Mouse (Mus musculus) B cell, adult 2 months (primary cell): ENCODE results near the gene Ppp1r16b.

Experiments
- DNase-seq, 2 experiments: peaks; one replicate each; pipeline ENCODE4 v3.0.0; 2022

The Ppp1r16b gene

DNA sequence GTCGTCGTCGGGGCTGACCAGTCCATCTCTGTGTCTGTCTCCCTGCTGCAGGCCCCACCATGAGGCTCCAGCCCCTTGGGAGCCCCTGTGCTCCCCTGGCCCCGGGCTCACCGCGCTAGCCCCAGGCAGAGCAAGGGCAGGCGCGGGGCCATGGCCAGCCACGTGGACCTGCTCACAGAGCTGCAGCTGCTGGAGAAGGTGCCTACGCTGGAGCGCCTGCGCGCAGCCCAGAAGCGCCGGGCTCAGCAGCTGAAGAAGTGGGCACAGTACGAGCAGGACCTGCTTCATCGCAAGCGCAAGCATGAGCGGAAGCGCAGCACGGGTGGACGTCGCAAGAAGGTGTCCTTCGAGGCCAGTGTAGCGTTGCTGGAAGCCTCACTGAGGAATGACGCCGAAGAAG, 30.6 kb downstream of the Ppp1r16b start:
- DNase-seq: no peak

DNA sequence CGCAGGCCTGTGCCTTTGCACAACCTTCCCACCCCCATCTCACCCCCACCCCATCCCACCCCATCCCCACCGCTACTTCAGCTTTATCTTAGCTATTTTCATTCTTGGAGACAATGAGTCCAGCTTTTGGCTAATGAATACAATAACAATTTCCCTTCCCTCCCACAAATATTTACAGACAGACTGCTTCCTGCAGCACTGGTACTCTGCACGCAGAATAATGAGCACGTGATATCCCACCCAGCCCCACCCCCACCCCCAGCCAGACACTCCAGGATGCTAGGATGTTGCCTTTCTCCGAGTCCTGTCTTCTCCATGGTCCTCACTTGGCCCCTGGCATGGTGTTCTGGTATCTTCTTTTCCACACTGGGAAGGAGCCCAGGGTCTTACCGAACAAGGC, 31.3 kb downstream of the Ppp1r16b start:
- no peak for DNase-seq

DNA sequence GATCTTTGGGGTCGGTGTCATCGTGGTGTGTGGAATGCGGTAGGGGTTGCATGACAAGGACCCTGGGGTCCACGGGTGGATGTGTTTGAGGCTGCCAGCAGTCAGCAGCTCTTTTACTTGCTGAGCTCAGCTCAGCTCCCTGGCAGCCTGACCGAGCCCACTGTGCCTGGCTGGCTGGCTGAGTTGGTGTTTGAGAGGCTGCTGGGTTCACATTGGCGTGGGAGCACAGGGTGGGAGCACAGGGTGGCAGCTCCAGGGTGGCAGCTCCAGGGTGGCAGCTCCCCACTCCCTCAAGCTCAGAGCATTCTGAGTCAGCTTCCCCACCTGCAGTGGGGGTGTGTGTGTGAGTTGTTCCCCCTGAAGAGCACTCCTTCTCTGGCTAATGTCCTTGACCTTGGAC, 34.7 kb downstream of the Ppp1r16b start:
- DNase-seq: no peak

DNA sequence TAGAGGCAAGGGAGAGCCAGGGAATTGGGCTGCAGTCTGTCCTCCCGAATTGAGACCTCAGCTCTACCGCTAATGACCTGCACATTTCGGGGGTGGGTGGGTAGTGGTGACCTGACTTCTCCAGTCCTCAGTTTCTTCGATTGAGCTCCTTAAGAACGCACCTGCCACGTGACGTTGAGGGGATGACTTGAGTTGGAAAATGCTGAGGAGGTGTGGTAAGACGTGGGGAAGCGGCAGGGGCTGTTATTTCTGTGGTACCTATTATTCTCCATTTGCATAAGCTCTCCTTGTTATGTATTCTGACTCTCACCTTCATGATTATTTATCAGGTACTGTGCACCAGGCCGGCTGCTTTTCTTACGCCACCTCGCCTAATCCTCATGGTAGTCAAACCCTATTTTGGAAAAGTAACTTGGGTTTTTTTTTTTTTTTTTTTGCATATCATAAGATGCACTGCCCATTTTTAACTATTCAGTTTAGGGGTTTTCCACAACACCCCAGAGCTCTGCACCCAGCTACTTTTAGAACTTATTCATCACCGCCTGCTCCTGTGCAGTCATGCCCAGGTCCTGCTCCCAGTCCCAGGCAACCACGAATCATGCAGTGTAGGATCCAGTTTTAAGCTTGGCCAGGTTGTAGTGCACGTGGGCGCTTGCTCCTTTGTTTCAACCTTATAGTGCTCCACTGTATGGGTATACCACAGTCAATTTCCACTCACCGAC, 35.5 kb downstream of the Ppp1r16b start:
- DNase-seq: peak; percentile 55 to 61

DNA sequence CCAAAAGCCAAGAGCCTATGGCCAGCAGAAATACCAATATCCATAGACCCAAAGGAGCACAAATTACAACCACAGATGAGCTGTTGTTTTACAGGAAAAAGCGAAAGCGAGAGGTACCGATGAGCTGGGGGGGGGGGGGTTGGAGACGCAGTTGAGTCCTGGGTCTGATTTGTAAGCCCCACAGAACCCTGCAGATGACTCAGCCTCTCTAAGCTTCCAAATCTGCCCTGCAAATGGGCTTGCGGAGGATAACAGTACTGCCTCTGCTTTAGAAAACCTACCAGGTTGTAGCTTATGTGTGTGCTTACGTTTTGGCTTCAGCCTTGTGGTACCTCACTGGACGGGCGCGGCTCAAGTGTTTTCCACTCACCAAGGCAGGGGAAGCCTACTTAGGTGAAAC, 36.3 kb downstream of the Ppp1r16b start:
- no peak for DNase-seq

DNA sequence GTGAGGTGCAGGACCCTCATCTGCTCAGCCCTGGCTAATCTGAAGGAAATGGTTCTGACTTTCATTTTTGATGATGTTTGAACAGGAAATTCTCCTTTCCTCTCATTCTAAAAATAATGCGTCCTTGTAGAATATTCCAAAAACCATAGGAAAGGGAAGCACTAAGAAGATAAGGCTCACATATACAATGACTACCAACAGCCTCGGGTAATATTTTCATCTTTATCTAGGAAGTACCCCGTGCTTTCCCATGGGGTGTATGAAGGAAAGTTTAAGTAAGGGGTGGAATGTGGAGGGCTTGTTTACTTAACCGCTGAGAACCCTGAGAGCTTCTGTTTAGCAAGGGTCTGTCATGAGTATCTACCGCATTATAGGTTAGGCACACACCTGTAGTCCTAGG, 37.0 kb downstream of the Ppp1r16b start:
- no peak for DNase-seq

DNA sequence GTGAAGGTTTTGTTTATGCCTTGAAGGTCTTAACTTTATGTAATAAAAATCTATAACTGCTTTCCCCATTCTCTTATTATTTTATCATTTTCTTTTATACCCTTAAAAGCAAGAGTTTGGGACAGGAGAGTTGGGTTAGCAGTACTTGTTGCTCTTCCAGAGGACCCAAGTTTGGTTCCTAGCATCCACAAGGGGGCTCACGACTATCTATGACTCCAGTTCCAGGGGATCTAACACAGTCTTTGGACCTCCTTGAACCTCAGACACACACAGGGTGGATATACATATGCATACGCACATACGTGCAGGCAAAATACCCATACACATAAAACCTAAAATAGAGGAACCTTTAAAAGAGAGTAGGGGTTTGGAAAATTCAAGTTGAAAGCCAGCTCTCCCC, 39.5 kb downstream of the Ppp1r16b start:
- DNase-seq: no peak

DNA sequence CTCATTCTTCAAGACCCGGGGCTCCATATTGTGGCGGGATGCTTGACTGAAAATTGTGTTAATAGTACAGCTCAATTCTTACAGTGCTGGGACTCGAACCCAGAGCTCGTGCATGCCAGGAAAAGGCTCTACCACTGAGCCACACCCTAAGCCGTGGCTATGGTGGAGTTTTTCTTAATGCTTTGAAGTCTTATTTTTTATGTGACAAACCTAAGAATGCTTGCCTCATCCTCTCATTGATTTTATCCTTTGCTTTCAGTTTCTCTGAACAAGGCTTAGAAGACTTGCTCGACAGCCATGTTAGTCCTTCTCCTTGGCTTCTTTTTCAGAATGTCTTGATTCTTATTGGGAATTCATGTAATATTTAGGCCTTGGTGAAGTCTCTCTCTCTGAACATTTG, 40.3 kb downstream of the Ppp1r16b start:
- DNase-seq: no peak

DNA sequence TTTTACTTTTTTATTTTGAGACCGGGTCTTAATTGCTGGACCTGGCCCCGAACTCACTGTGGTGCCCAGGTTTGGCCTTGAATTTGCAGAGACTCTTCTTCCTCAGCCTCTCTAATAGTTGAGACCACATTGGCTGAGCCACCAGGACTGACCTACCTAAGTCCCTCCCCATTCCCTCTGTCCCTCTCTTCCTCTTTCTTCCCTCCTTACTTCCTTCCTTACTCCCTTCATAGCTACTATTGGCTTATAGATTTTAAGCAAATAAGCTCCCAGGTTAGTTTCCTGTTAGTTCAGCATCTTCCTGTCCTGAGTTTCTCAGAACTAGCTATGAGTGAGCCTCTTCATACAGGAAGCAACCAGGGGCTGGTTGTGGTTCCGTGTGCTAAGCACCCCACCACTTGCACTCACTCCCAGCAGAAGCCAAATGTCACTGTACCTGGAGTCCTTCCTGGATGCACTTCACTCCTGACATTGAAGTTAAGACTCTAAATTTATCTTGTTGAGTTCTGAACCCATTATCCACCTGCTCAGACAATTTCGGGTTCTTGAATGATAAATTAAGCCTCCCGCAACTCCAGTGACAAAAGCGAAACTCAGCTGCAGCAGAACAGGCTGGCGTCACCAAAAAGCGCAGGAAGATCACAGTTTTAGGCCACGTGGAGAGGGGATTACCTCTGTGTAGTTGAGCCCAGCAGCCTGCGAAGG, 41.7 kb downstream of the Ppp1r16b start:
- DNase-seq: peak; percentile 52 to 54

DNA sequence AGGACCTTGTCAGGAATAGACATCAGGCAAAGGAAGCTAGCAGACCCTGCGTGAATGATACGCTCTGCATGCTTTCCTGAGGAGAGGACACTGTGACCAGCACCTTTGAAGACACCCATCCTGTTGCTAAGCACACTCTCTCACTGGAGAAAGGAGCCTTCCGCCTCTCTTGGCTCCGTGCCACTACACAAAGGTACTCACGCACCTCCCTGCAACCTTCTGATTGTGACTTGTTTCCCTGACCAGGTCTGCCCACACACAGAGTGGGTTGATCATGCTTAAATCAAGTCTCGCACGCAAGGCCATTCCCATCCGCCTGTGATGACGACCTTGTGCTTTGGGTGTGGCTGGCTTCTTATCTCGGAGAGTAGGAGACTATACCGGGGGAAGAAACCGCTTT, 42.9 kb downstream of the Ppp1r16b start:
- no peak for DNase-seq

DNA sequence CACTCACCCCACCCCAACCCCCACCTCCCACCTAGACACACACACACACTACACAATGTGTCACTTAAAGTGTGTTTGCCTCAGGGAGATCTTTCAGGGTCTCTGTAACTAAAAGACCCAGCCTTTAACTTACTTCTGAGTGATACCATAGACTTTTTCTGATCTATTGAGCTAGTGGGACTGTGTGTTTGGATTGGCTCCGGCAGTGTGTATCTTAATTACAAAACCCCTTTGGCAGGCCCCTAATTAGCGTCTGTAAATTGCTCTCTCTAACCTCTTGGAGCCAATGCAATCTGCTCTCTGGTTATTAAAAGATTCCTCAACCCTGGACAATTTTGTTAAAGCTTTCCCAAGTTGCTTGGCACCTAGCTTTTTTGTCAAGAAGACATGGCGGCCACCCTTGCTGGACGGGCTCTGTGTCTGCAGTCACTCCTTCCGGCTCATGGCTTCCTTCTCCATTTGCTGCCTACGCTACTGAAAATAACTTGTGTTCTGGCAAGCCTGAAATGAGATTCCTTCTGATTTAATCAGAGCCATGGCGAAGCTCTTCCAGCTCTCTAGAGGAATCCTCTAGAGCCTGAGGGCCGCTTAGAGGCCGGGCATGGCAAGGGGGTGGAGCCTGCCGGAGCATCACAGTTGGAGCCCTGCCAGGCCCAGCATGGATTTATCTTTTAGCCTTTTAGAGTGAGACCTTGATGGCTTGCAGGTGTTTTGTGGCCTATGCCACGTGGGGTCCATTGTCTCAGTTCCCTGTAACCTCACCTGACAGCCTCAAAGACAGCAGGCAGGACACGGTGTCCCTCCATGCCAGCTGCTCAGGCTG, 46.9 kb downstream of the Ppp1r16b start:
- no peak for DNase-seq

DNA sequence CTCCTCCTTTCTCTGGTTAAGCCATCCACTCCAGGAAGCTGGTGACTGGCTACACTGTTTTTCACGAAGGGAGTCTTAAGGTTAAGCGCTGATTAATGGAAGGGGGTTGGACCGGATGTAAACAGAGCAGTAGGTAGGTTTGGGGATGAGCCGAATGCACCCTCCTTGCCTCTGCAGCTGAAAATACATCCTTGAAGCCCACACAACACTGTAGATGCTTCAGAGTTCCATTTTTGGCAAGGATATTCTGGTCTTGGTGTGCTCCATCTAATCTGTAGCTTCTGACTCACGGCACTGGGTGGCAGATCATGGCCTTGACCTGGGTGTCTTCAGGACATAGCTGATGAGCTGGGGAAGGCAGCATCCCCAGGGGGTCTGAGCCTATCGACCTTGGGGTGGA, 49.6 kb downstream of the Ppp1r16b start:
- no peak for DNase-seq

DNA sequence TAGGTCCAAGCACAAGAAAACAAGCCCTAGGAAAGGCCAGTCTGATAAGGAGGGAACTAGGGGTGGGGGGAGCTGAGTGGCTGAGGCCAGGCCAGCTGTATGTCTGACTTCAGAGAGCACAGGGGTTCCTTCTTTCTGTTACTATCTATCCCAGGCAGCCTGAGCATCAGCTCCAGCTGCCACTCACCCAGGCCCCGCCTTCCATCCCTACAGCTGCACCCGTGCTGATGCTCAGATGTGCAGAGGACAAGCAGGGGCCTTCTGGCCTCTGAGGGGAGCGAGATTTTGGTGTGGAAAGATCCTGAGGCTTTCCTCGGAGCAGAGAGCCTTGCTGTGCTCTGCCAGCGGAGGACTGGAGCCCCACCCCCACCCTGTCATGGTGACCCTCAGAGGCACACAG, 50.9 kb downstream of the Ppp1r16b start:
- no peak for DNase-seq

DNA sequence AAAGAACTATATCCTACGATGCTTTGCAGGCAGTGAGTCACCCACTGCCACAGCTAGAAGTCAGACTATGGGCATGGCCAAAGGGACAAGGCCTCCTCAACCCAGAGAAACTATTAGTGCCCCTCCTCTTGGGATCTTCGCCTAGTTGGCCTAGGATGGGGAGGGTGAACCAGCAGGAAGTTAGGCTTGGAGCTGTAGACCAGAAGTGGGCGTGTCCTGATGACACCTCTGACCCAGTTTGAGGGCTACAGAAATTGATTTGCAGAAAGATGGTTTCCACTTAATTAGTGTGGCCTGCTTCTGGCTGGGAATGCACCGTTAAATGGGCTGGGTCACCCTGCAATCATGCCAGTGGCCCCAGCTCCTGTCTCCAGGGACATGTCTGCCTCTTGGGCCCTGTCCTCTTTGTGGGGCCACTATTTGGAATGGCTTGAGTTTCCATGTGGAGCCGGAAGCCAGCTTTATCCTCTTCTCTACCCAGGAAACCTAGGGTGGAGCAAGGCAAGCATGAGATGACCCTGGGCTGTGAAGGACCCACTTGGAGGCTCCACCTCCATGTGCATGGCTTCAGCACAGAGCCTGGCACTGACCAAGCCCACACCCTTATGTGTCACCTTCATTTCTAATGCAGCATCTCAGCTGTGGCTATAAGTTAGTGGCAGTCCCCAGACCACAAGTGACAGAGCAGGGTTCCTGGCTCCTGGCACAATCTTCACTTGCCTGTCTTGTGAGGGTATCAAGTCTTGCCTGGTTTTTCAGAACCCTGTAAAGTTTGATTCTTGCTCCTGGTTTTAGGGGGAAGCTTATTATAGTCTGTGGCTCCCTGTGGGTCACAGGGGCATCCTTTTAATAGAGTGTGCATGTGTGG, 52.6 kb downstream of the Ppp1r16b start:
- no peak for DNase-seq

DNA sequence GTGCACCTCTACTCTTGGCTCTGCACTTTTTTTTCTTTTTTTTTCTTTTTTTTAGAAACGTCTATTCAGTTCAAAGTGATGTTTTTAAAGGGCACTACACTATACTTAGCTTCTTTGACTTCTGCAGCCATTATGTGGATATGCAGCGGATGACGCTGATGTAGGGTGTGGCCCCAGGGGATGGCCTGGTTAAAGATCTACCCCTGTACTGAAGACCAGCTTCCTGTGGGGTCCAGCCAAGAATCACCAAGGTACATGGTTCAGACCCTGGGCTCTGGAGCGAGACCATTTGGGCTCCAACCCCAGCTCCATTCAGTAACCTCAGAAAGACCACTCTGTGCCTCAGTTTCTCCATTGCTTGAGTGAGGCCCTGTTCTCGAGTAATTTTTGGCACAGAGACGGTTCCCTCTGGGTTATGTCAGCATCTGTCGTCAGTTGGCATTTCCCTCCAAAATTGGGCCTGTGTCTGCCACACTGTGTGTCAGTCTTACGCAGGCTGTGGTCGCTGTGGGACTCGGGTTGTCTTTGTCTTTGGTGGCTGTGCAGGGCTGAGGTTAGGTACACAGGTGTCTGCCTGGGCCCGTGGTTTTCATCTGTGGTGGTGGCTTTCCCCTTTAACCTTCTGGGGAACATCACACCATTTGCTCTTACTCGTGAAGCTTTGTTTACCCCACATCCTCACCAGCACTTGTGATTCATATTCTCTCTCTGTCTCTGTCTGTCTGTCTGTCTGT, 53.8 kb downstream of the Ppp1r16b start:
- DNase-seq: peak; percentile 80 to 87

DNA sequence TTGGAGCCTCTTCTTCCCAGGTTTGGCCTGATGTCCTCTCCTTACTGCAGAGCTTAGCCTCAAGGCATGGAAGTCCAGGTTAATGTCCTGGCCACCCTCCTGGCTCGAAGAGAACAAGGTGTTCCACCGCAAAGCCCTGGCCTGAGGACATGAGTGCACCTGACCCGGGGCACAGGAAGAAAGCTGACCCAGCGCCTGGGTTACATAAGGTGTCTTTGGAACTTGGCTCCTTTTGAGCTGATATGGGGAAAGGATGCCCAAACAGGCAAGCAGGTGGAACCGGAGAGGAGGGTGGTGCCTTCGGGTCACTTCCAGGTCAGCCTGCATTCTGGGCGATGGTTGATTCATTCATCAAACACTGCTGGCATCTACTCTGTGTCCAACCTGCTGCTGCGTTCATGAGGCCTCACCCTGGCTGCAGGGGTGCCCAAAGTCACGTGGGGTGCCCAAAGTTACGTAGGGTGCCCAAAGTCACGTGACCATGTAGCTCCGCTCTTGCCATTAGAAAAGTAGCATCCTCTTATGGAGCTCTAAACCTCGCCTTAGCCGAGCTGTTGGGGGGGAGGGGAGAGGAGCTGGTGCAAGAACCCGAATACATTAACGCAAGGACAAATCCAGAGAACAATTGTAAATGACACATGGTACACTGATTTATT, 55.6 kb downstream of the Ppp1r16b start:
- no peak for DNase-seq

DNA sequence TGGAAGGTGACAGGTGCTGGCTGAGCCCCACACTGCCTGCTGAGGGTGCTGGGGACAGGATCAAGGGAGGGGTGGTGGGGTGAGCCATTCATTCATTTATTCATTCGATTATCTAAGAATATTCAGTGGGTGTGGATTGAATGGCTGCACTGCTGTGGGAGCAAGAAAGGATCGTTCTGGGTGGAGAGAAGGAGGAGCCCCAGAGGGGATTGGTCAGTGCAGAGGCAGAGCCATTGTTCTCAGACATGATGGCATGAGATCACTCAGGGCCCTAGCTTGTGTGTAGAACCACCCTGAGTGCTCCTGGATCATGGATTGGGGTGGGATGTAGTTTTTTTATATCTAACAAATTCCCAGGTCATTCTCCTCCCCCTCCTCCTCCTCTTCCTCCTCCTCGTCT, 56.3 kb downstream of the Ppp1r16b start:
- no peak for DNase-seq

DNA sequence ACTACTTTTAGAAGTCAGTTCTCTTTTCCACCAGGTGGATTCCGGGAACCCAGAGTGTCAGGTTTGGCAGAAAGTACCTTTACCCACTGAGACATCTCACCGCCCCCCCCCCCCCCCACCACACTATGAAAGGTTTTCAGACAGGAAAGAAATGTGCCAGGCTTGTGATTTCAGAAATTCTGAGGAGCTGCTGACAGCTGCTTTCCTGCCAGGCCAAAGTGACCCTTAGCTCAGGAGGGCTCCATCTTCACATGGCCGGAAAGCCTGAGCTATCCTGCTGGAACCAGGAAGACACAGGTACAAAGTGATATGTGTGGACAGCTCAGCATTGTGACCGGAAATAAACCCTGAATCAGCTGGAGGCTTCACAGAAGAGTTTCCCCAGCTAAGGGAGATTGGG, 56.9 kb downstream of the Ppp1r16b start:
- DNase-seq: no peak

DNA sequence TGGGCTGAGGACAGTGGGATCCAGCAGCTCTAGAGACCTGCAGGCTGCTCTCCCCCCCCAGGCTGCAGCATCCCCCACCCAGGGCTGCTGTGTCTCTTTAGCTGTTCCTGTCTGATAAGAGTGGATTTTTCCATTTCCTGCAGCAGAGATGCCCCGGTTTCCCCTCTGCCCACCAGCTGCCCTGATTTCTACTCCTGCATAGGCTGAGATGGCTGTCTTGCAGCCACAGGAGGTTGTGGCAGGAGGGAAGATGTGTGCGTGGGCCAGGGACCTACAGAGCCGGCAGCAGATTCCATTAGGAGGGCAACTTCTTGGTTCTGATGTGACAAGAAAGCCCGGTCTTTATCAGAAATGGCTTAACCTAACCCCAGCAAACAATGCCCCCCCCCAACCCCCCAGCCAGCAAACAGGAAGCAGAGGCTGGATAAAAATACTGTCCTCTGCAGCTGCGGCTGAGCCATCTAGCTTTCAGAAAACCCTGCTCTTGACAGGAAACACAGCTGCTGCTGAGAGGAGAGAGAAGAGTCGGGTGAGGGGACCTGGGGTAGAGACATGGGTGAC, 57.9 kb downstream of the Ppp1r16b start:
- peak; percentile 64 to 65 for DNase-seq

DNA sequence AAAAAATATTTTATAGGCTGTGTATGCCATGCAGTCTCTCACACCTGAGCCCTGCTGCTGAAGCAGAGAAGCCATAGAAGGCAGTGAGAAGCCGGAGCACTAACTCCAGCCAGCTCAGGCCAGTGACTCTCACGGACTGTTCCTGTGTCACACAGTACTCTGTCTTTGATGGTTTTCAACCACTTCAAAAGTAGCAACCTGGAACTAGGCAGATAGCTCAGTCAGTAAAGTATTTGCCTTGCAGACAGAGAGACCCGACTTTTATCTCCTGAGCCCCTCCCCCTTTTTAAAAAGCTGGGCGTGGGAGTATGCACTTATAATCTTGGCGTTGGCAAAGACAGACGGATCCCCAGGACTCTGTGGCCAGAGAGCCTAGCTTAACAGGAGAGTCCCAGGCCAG, 58.6 kb downstream of the Ppp1r16b start:
- DNase-seq: no peak

DNA sequence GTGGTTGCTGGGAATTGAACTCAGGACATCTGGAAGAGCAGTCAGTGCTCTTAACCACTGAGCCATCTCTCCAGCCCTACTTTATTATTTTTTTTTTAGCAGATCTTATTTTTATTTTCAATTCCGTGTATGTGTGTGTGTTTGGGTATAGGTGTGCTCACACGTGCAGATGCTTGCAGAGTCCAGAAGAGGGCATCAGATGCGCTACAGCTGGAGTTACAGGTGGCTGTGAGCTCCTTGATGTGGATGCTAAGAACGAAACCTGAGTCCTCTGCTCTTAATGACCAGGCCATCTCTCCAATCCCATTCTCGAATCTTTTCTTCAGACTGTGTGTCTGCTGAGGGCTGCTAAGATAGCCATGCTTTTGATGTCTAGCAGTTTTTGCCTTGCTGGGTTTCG, 61.1 kb downstream of the Ppp1r16b start:
- DNase-seq: no peak
